Mouse (Mus musculus) spleen, adult 2 months (tissue): ENCODE measurements around the gene Apc2. TPM values are rescaled to one million over a fixed set of nuclear protein-coding genes. Genes with fewer than 3 reads are reported as not detected.
A peak's percentile ranks its signal among the peaks of the same experiment; 100 is the strongest.

Experiments used
- DNase-seq, 2 experiments: peaks; one replicate each; pipeline versions ENCODE4 v3.0.0 to v3.0.0-alpha.2; 2012 to 2021; ENCODE audit warnings: low spot score in 2 of 2, low read depth in 1 of 2
- H3K27ac ChIP-seq: fragments of 200-500 bp; 2 replicates; pipeline ENCODE4 v1.5.1; 2012; ENCODE audit warnings: low read length, inconsistent platforms; ENCODE audit not compliant: insufficient read depth
- H3K27me3 ChIP-seq: fragments of 200-500 bp; 2 replicates; pipeline ENCODE4 v1.6.1; 2012; ENCODE audit warnings: mild to moderate bottlenecking, moderate library complexity, low read length, inconsistent platforms; ENCODE audit not compliant: control insufficient read depth, insufficient read depth
- H3K36me3 ChIP-seq: fragments of 200-500 bp; 2 replicates; pipeline ENCODE4 v1.6.1; 2012; ENCODE audit warnings: mild to moderate bottlenecking, low read length, inconsistent platforms; ENCODE audit not compliant: control insufficient read depth, insufficient read depth
- H3K4me1 ChIP-seq: fragments of 200-500 bp; 2 replicates; pipeline ENCODE4 v1.6.1; 2011; ENCODE audit warnings: inconsistent platforms; ENCODE audit not compliant: control insufficient read depth, insufficient read depth, insufficient read length
- H3K4me3 ChIP-seq: fragments of 200-500 bp; 2 replicates; pipeline ENCODE4 v1.5.1; 2011; ENCODE audit warnings: mild to moderate bottlenecking, inconsistent platforms; ENCODE audit not compliant: insufficient read depth, insufficient read length; ENCODE audit errors: extremely low read depth
- CTCF ChIP-seq: fragments of 200-500 bp; IDR thresholded peaks from 2 replicates; pipeline ENCODE4 v1.5.1; 2011; ENCODE audit warnings: mild to moderate bottlenecking, inconsistent platforms; ENCODE audit not compliant: insufficient read depth, insufficient read length, insufficient replicate concordance; ENCODE audit errors: extremely low read depth
- POLR2A ChIP-seq: fragments of 200-500 bp; IDR thresholded peaks from 2 replicates; pipeline ENCODE4 v1.6.1; 2011; ENCODE audit warnings: low read depth, low read length, inconsistent platforms
- WGBS: fragments of 180-500 bp; shearing (Covaris S2); methylation state at CpG from one replicate; pipeline ENCODE4 v1.1.7; 2018; 5-methylcytosine and 5-hydroxymethylcytosine counted together
- polyA plus RNA-seq: library from polyadenylated mRNA; depleted of rRNA; stranded (reverse); fragments of >200 nt; gene quantifications from 2 replicates; pipeline ENCODE4 v1.2.3, GENCODE M21; 2012

Apc2 gene
- polyA plus RNA-seq, 1 experiment, result 0.68 TPM

DNA sequence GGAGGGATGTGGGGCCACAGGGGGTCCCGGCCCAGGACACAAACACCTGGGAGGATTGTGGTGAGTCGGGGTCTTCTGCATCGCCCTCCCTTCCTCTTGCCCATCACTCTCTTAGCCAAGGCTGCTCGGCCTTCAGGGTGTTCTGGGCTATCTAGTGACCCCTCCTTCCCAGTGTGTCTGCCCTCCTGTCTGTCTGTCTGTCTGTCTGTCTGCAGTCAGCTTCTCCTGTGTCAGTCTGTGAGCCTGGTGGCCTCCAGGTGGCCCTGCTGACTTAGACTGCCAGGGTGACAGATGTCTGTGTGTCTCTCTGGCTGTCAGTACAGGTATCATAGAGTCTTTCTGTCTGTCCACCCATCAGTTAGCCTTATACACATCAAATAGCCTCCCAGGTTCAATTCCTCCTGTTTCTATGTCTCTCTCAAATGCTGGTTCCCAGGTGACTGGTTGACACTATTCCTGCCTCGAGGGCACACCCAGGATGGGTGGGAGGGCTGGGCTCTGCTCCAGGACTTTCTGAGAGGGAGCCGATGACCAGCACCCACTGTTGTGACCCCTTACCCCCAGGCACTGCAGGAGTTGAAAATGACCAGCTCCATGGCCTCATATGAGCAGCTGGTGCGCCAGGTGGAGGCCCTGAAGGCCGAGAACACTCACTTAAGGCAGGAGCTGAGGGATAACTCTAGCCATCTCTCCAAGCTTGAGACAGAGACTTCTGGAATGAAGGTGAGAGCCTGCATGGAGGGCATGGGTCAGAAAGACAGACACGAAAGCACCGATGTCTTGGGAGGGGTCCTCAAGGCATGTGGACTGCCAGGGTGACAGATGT is 5.7 kb downstream of the Apc2 start:
- no peak for TF ChIP-seq CTCF
- no peak for TF ChIP-seq POLR2A
- peaks cover 10% of the 10 kb centered on the region for H3K27me3 ChIP-seq
- no peaks in the 10 kb centered on the region for H3K4me1 ChIP-seq
- no peaks in the 10 kb centered on the region for H3K36me3 ChIP-seq
- no peak for DNase-seq
- H3K27ac ChIP-seq, result no peak overlapping the region
- H3K4me3 ChIP-seq, result no peak overlapping the region
- WGBS, result 84% methylated on average over 10 of the region's 10 CpGs

GRCm38 (mm10) chr10:80302082-80302355 is 6.2 kb downstream of the Apc2 start:
- H3K4me1 ChIP-seq, result no peaks in the 10 kb centered on the region
- no peak overlapping the region for H3K4me3 ChIP-seq
- 74% methylated on average over 5 of the region's 5 CpGs for WGBS
- TF ChIP-seq CTCF, result no peak
- no peak for TF ChIP-seq POLR2A
- DNase-seq, result no peak
- H3K36me3 ChIP-seq, result no peaks in the 10 kb centered on the region
- H3K27ac ChIP-seq, result no peak overlapping the region
- H3K27me3 ChIP-seq, result peaks cover 10% of the 10 kb centered on the region

DNA sequence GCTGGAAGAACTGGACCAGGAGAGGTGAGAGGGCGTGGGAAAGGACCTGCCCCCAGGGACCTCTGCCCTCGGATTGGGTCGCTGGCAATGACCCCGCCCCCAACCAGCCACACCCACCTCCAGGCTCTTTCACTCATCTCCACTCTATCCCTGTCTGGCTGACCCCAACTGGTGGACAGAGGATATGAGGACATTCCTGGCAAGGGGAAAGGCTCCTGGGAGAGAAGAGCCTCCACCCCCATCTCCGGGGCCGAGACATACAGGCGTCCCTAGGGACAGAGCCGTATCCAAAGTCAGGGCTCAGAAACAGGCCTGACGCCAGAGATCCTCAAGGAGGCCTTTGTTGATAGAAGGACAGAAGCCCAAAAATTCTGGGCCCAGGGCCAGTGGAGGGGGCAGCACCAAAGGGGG is 6.7 kb downstream of the Apc2 start:
- DNase-seq, result no peak
- peaks cover 10% of the 10 kb centered on the region for H3K27me3 ChIP-seq
- TF ChIP-seq POLR2A, result no peak
- TF ChIP-seq CTCF, result no peak
- 56% methylated on average over 9 of the region's 9 CpGs for WGBS
- no peak overlapping the region for H3K27ac ChIP-seq
- no peaks in the 10 kb centered on the region for H3K4me1 ChIP-seq
- no peaks in the 10 kb centered on the region for H3K36me3 ChIP-seq
- H3K4me3 ChIP-seq, result no peak overlapping the region

- no peaks in the 10 kb centered on the region for H3K36me3 ChIP-seq
- no peak overlapping the region for H3K27ac ChIP-seq
- TF ChIP-seq CTCF (no peak), POLR2A (no peak)
- WGBS, result 10% methylated on average over 12 of the region's 12 CpGs
- H3K4me1 ChIP-seq, result no peaks in the 10 kb centered on the region
- peak overlapping the region; percentile 46; the same call in 1 of the 2 replicates for H3K4me3 ChIP-seq
- peaks cover 7% of the 10 kb centered on the region; the same call in 1 of the 2 replicates for H3K27me3 ChIP-seq
- no peak for DNase-seq
These were observed 8.7 kb downstream of the Apc2 start for GRCm38 (mm10) chr10:80304458-80304857.

- H3K27ac ChIP-seq, result no peak overlapping the region
- H3K36me3 ChIP-seq, result no peaks in the 10 kb centered on the region
- peak overlapping the region; percentile 46; the same call in 1 of the 2 replicates for H3K4me3 ChIP-seq
- TF ChIP-seq CTCF, result no peak
- DNase-seq, result peak in 1 of 2 experiments; percentile 51
- H3K27me3 ChIP-seq, result peaks cover 4% of the 10 kb centered on the region; the same call in 1 of the 2 replicates
- WGBS, result 6% methylated on average over 25 of the region's 25 CpGs
- H3K4me1 ChIP-seq, result no peaks in the 10 kb centered on the region
These were observed 9.1 kb downstream of the Apc2 start for GRCm38 (mm10) chr10:80304862-80305261.

- TF ChIP-seq CTCF (no peak), POLR2A (no peak)
- Histone ChIP-seq H3K27me3 (no peaks in the 10 kb centered on the region; the same call in 1 of the 2 replicates), H3K4me3 (no peak overlapping the region), H3K27ac (no peak overlapping the region), H3K4me1 (peaks cover 17% of the 10 kb centered on the region), H3K36me3 (no peaks in the 10 kb centered on the region)
- 89% methylated on average over 16 of the region's 16 CpGs for WGBS
- no peak for DNase-seq
These were observed 15.8 kb downstream of the Apc2 start for GRCm38 (mm10) chr10:80311560-80311959.

GRCm38 (mm10) chr10:80312586-80313504 is 17.1 kb downstream of the Apc2 start:
- TF ChIP-seq POLR2A, result no peak
- no peak for TF ChIP-seq CTCF
- WGBS, result 80% methylated on average over 54 of the region's 54 CpGs
- DNase-seq, result no peak
- peak overlapping the region; percentile 42; the same call in 1 of the 2 replicates for H3K4me3 ChIP-seq
- peak overlapping the region; percentile 95 for H3K27ac ChIP-seq
- H3K4me1 ChIP-seq, result peaks cover 17% of the 10 kb centered on the region
- H3K36me3 ChIP-seq, result peaks cover 2% of the 10 kb centered on the region
- H3K27me3 ChIP-seq, result no peaks in the 10 kb centered on the region; the same call in 1 of the 2 replicates
